Mouse (Mus musculus): ENCODE results near the gene Fmo4.

Fmo4 gene

GRCm38 (mm10) chr1:162813836-162814156, at the start of gene Fmo4:
TSS of gene Fmo4 (minus strand) at chr1:162813972.
- peak; percentile 32 for DNase-seq (ENCODE audit: low spot score)

- peak; percentile 46 for DNase-seq (ENCODE audit: low spot score)
Observed at GRCm38 (mm10) chr1:162862328-162862727, 48.6 kb upstream of the Fmo4 start.

- DNase-seq (ENCODE audit: low spot score), result no peak
Observed at GRCm38 (mm10) chr1:162859996-162860605, 46.3 kb upstream of the Fmo4 start.

- DNase-seq (ENCODE audit: low spot score), result no peak
Observed at GRCm38 (mm10) chr1:162859545-162859976, 45.8 kb upstream of the Fmo4 start.

- DNase-seq (ENCODE audit: low spot score), result no peak
Observed at GRCm38 (mm10) chr1:162858748-162859130, 45.0 kb upstream of the Fmo4 start.

GRCm38 (mm10) chr1:162857766-162858747, 44.3 kb upstream of the Fmo4 start:
- DNase-seq (ENCODE audit: low spot score), result no peak

- DNase-seq (ENCODE audit: low spot score), result no peak
Observed at GRCm38 (mm10) chr1:162853812-162854482, 40.2 kb upstream of the Fmo4 start.

GRCm38 (mm10) chr1:162847554-162847953, 33.8 kb upstream of the Fmo4 start:
- no peak for DNase-seq (ENCODE audit: low spot score)

GRCm38 (mm10) chr1:162840211-162840610, 26.4 kb upstream of the Fmo4 start:
- no peak for DNase-seq (ENCODE audit: low spot score)

- no peak for DNase-seq (ENCODE audit: low spot score)
Observed at GRCm38 (mm10) chr1:162838976-162839375, 25.2 kb upstream of the Fmo4 start.

- DNase-seq (ENCODE audit: low spot score), result no peak
Observed at GRCm38 (mm10) chr1:162834342-162834741, 20.6 kb upstream of the Fmo4 start.

GRCm38 (mm10) chr1:162832574-162832953, 18.8 kb upstream of the Fmo4 start:
- no peak for DNase-seq (ENCODE audit: low spot score)

- peak; percentile 89 for DNase-seq (ENCODE audit: low spot score)
Observed at GRCm38 (mm10) chr1:162831838-162832573, 18.2 kb upstream of the Fmo4 start.

- no peak for DNase-seq (ENCODE audit: low spot score)
Observed at GRCm38 (mm10) chr1:162819280-162819679, 5.5 kb upstream of the Fmo4 start.

GRCm38 (mm10) chr1:162815381-162816127, 1.8 kb upstream of the Fmo4 start:
- DNase-seq (ENCODE audit: low spot score), result no peak

- DNase-seq (ENCODE audit: low spot score), result no peak
Observed at GRCm38 (mm10) chr1:162814932-162815331, 1.2 kb upstream of the Fmo4 start.

GRCm38 (mm10) chr1:162813143-162813835, 483 bp downstream of the Fmo4 start:
- no peak for DNase-seq (ENCODE audit: low spot score)

GRCm38 (mm10) chr1:162808541-162808940, 5.2 kb downstream of the Fmo4 start:
- no peak for DNase-seq (ENCODE audit: low spot score)

GRCm38 (mm10) chr1:162807441-162807840, 6.3 kb downstream of the Fmo4 start:
- no peak for DNase-seq (ENCODE audit: low spot score)

GRCm38 (mm10) chr1:162805011-162805410, 8.8 kb downstream of the Fmo4 start:
- no peak for DNase-seq (ENCODE audit: low spot score)

GRCm38 (mm10) chr1:162796441-162796840, 17.3 kb downstream of the Fmo4 start:
- DNase-seq (ENCODE audit: low spot score), result no peak
